Mouse (Mus musculus) embryonic fibroblast, embryonic 13.5 days (primary cell): ENCODE measurements around the gene Ephb1. TPM values are rescaled to one million over a fixed set of nuclear protein-coding genes. Genes with fewer than 3 reads are reported as not detected.

Experiments used
- H3K27ac ChIP-seq: 2 replicates; pipeline ENCODE4 v1.5.1; 2012; ENCODE audit warnings: low read length, control low read depth, inconsistent platforms; ENCODE audit not compliant: insufficient read depth
- H3K4me1 ChIP-seq: 2 replicates; pipeline ENCODE4 v1.6.1; 2011; ENCODE audit warnings: low read length; ENCODE audit not compliant: control insufficient read depth, insufficient read depth
- H3K4me3 ChIP-seq: 2 replicates; pipeline ENCODE4 v1.5.1; 2011; ENCODE audit warnings: mild to moderate bottlenecking, control low read depth, low read length; ENCODE audit not compliant: insufficient read depth
- CTCF ChIP-seq: IDR thresholded peaks from 2 replicates; pipeline ENCODE4 v1.5.1; 2011; ENCODE audit warnings: mild to moderate bottlenecking, control low read depth, low read length, moderate library complexity, borderline replicate concordance; ENCODE audit not compliant: insufficient read depth
- POLR2A ChIP-seq: IDR thresholded peaks from 2 replicates; pipeline ENCODE4 v1.6.1; 2011; ENCODE audit warnings: low read depth, mild to moderate bottlenecking, control low read depth, low read length, moderate library complexity
- polyA plus RNA-seq: library from polyadenylated mRNA; stranded (reverse); fragments of >200 nt; gene quantifications from 2 replicates; pipeline ENCODE4 v1.2.4, GENCODE M21; 2011; ENCODE audit warnings: low read depth; ENCODE audit not compliant: missing spikeins, insufficient read length

Gene Ephb1
- polyA plus RNA-seq, 1 experiment, result 0.18 TPM

GRCm38 (mm10) chr9:102263760-102264159 is 90.7 kb downstream of the Ephb1 start:
- TF ChIP-seq CTCF, result no peak
- no peak for TF ChIP-seq POLR2A
- no peak overlapping the region for H3K4me3 ChIP-seq
- H3K4me1 ChIP-seq, result no peaks in the 10 kb centered on the region
- no peak overlapping the region for H3K27ac ChIP-seq

DNA sequence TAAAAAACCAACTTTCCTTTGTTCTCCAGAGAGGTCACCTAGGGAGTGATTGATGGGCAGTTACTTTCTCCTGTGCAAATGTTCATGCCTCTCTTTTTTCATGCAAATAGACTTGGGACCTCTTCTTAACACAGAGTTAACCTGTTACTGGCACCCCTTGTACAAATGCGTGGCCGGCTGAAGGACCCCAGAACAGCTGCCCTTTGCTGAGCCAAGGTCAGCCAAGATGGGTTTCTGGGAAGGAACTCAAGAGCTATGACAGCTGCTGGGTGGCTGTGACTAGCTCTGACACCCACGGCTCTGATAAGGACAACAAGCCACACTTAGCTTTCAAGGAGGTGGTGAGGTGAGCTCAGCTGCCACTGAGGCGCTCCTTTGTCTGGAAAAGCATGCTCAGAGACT is 92.4 kb downstream of the Ephb1 start:
- no peak overlapping the region for H3K4me3 ChIP-seq
- H3K4me1 ChIP-seq, result no peaks in the 10 kb centered on the region
- no peak overlapping the region for H3K27ac ChIP-seq
- TF ChIP-seq CTCF, result no peak
- TF ChIP-seq POLR2A, result no peak

GRCm38 (mm10) chr9:102261511-102261910 is 93.0 kb downstream of the Ephb1 start:
- H3K4me3 ChIP-seq, result no peak overlapping the region
- TF ChIP-seq POLR2A (no peak), CTCF (no peak)

GRCm38 (mm10) chr9:102256407-102256806 is 98.1 kb downstream of the Ephb1 start:
- TF ChIP-seq CTCF (no peak), POLR2A (no peak)

More at GRCm38 (mm10) chr9:102261511-102261910, 93.0 kb downstream of the Ephb1 start:
- H3K4me1 ChIP-seq, result no peaks in the 10 kb centered on the region
- no peak overlapping the region for H3K27ac ChIP-seq

GRCm38 (mm10) chr9:102255803-102256202 is 98.7 kb downstream of the Ephb1 start:
- TF ChIP-seq POLR2A (no peak), CTCF (no peak)

More at GRCm38 (mm10) chr9:102256407-102256806, 98.1 kb downstream of the Ephb1 start:
- Histone ChIP-seq H3K4me3 (no peak overlapping the region), H3K27ac (no peak overlapping the region), H3K4me1 (no peaks in the 10 kb centered on the region)

GRCm38 (mm10) chr9:102249124-102249816 is 105.2 kb downstream of the Ephb1 start:
- Histone ChIP-seq H3K4me1 (no peaks in the 10 kb centered on the region), H3K27ac (no peak overlapping the region), H3K4me3 (no peak overlapping the region)
- TF ChIP-seq POLR2A, result no peak
- no peak for TF ChIP-seq CTCF

More at GRCm38 (mm10) chr9:102255803-102256202, 98.7 kb downstream of the Ephb1 start:
- Histone ChIP-seq H3K4me1 (no peaks in the 10 kb centered on the region), H3K4me3 (no peak overlapping the region), H3K27ac (no peak overlapping the region)

GRCm38 (mm10) chr9:102245551-102245950 is 108.9 kb downstream of the Ephb1 start:
- no peak for TF ChIP-seq POLR2A
- TF ChIP-seq CTCF, result no peak

DNA sequence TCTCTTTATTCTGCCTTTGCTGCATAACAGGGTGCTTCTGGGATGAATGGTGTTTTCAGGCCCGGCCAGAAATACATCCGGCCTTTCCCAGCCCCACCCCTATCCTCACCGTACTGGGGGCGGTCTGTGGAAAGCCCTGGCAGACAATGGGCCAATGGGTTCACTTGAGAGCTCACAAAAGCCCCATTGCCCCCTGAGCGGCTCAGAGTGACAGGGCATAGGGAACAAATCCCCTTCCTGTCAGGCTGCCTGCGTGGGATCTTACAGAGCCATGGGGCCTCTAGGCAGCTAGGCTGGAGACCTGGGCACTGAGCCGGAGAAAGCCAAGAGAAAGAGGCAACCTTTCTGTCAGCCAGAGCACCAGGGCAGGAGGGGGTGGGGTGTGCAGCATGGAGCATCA is 111.2 kb downstream of the Ephb1 start:
- Histone ChIP-seq H3K4me1 (no peaks in the 10 kb centered on the region), H3K4me3 (no peak overlapping the region)

More at GRCm38 (mm10) chr9:102245551-102245950, 108.9 kb downstream of the Ephb1 start:
- Histone ChIP-seq H3K27ac (no peak overlapping the region), H3K4me3 (no peak overlapping the region), H3K4me1 (no peaks in the 10 kb centered on the region)

DNA sequence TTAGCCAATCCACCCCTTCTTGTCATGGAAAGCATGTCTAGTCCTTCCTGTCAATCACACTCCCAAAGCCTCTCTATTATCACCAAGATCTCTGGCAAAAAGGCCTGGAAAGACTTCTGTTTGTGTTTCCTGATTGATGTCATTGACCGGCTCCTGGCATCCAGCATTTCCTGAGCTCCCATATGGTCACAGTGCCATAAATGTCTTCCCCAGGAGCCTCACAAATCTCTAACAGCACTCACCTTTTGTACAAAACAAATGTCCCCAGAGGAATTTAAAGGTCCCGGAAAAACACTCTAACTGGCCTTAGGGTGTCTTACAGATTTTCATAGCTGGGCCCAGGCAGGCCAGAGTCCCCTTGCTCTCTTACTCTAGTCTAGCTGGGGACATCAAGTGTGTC is 112.9 kb downstream of the Ephb1 start:
- Histone ChIP-seq H3K4me3 (no peak overlapping the region), H3K27ac (no peak overlapping the region), H3K4me1 (no peaks in the 10 kb centered on the region)
- no peak for TF ChIP-seq POLR2A
- no peak for TF ChIP-seq CTCF

More for the DNA sequence above, 111.2 kb downstream of the Ephb1 start:
- H3K27ac ChIP-seq, result no peak overlapping the region
- TF ChIP-seq POLR2A (no peak), CTCF (no peak)

DNA sequence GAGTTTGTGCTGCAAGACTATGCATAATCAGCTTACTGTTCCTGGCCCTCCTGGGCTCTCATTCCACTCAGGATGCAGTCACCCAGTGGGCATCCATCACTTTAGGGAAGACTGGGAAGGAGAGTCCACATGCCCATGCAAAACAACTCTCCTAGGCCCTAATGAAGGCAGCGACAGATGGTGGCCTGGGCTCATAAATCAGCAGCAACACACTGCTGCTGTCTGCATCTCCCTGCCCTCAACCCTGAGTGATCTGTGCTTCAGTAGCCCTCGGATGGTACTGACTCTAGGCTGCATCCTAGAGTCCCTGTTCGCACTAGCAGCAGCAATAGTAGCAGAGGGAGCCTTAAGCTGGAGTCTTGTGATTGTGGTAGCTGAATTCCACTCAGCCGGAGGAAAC is 114.3 kb downstream of the Ephb1 start:
- TF ChIP-seq POLR2A, result no peak
- no peak for TF ChIP-seq CTCF
- H3K4me3 ChIP-seq, result no peak overlapping the region
- H3K4me1 ChIP-seq, result no peaks in the 10 kb centered on the region
- H3K27ac ChIP-seq, result no peak overlapping the region

- H3K4me1 ChIP-seq, result no peaks in the 10 kb centered on the region
- H3K4me3 ChIP-seq, result no peak overlapping the region
- no peak overlapping the region for H3K27ac ChIP-seq
- TF ChIP-seq POLR2A (no peak), CTCF (no peak)
These were observed 119.0 kb downstream of the Ephb1 start for GRCm38 (mm10) chr9:102235444-102235951.
